Mouse (Mus musculus) adrenal gland, adult 8-10 months (tissue): ENCODE measurements around the gene Qpctl. TPM values are rescaled to one million over a fixed set of nuclear protein-coding genes. Genes with fewer than 3 reads are reported as not detected.

Experiments
- DNase-seq: peaks from one replicate; pipeline ENCODE4 v3.0.0; 2022
- total RNA-seq, 4 experiments: library from RNA; stranded (reverse); gene quantifications; 2 replicates each; pipeline ENCODE4 v1.2.4; 2022

Qpctl gene
- total RNA-seq, result 10 to 100 TPM; 18.0 to 24.0 (median 23.9) TPM

GRCm38 (mm10) chr7:19148875-19149541 lies at the start of gene Qpctl:
TSS of gene Qpctl (minus strand) at chr7:19149291.
- DNase-seq, result peak; percentile 99

DNA sequence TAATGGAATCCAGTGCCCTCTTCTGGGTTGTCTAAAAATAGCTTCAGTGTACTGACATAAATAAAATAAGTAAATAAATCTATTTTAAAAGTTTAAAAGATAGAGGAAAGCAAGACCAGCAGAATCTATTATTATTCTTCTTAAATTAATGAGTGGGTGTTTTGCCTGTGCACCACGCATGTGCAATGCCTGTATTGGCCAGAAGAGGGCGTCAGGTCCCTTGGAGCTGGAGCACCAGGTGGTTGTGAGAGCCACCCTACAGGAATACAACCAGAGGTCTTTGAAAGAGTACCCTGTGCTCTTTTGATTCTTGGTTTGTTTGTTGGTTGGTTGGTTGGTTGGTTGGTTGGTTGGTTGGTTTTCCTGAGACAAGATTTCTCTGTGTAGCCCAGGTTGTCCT lies 48.9 kb upstream of the Qpctl start:
- no peak for DNase-seq

DNA sequence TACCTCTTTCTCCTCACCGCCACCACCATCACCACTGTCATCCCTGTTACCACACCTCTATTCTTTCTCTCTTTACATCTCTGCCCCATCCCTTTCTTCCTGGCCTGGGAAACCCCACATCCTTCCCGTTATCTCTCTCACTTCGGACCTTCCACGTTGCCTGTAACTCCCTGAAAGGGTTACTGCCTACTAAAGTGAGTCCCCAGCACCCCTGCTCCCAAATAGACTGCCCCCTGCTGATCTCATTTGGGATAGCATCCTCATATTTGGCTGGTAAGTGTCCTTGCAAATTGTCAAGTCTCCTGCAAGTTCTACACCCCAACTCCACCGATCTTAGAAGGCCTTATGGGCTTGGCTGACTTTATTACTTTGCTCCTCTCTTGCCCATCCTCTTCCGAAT lies 47.6 kb upstream of the Qpctl start:
- no peak for DNase-seq

DNA sequence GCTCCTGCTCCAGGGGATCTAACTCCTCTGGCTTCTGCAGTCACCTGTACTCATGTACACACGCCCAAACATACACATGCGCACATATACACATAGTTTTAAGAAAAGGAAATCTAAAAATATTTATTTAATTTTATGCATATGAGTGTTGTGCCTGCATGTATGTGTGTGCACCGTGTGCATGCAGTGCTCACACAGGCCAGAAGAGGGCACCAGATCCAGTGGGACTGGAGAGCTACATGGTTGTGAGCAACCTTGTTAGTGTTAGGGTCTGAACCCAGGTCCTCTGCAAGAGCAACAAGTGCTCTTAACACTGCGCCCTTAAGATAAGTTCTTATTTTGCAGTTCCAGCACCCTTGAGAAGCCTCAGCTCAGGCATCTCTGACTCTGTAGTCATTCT lies 45.6 kb upstream of the Qpctl start:
- DNase-seq, result no peak

GRCm38 (mm10) chr7:19184758-19185157 lies 35.7 kb upstream of the Qpctl start:
- no peak for DNase-seq

- no peak for DNase-seq
Measured at GRCm38 (mm10) chr7:19184250-19184649, 35.2 kb upstream of the Qpctl start.

- DNase-seq, result no peak
Measured at GRCm38 (mm10) chr7:19180862-19181429, 31.9 kb upstream of the Qpctl start.

DNA sequence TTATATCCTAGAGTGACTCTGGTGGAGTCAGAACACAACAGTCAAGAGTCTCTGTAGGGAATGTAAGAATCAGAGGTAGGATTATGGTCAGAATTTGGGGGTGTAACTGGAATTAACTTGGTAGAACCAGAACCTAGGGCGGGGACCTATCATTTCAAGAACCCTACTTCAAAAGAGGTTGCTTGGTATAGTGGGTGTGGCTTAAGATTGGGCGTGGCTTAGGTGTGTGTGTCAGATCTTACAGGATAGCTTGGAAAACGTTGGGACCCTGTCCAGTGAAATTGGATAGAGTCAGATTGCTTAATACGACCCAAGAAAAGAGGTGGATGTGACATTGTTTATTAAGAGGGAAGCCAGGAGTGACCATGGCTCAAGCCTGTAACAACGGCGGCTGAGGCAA lies 30.8 kb upstream of the Qpctl start:
- no peak for DNase-seq

- DNase-seq, result peak; percentile 60
Measured at GRCm38 (mm10) chr7:19179173-19179572, 30.1 kb upstream of the Qpctl start.

GRCm38 (mm10) chr7:19178443-19179092 lies 29.5 kb upstream of the Qpctl start:
- no peak for DNase-seq

DNA sequence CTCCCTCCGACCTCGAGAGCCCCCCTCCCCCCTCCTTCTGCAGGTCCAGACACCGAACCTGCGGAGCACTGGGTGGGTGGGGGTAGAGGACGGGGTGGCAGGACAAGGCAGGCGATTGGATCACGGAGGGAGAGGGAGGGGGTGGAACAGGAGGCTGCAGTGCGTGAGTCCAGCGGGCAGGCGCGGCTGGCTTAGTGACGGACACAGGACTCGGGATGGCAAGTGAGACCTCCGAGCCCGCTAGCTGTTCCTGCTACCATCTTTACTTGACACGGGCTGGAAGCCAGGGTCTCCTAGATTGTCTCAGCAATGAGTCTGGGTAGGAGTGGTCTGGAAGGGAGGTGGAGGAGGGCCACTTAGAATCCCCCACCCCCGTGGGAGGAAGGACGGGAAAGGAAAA lies 28.9 kb upstream of the Qpctl start:
- DNase-seq, result no peak

GRCm38 (mm10) chr7:19177216-19177615 lies 28.1 kb upstream of the Qpctl start:
- DNase-seq, result no peak

GRCm38 (mm10) chr7:19176516-19176947 lies 27.4 kb upstream of the Qpctl start:
- no peak for DNase-seq

GRCm38 (mm10) chr7:19175708-19176515 lies 26.8 kb upstream of the Qpctl start, which contains the start of gene Eml2:
TSS of gene Eml2 (plus strand) at chr7:19176421.
- DNase-seq, result no peak

DNA sequence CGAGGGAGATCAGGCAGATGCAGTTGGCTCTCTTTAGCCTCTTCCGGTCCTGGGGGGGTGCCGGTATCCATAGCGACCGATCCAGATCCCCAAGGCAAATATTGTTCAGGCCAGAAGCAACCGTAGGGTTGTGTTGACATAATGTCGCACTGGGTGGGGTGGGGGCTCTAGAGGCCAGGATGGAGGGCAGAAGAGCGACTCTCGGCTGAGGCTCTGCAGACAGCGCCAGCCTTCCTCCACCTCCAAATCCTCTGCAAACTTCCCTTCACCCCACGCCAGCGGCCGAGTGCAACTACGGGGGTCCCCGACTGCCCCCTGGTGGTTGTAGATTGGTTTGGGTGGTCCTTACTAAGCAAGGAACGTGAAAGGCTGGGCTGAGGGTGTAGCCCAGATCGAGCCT lies 23.8 kb upstream of the Qpctl start:
- no peak for DNase-seq

DNA sequence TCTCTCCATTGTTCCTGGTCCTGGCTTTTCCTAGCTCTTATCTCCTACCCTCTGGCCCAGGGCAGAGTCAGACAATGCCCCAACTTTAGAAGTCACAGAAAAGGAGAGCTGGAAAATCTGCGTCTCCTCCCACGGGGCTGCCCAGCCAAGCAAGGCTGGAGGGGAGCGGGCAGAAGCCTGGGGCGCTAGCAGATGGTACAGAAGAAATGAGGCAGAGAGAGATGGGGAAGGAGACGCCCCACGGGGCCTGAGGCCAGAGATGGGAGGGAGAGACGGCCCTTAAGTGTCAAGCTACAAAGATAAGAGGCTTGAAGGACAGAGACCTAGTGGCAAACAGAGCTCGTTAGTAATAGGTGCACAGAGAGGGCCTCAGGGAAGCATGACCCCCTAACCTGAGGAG lies 22.7 kb upstream of the Qpctl start:
- no peak for DNase-seq

DNA sequence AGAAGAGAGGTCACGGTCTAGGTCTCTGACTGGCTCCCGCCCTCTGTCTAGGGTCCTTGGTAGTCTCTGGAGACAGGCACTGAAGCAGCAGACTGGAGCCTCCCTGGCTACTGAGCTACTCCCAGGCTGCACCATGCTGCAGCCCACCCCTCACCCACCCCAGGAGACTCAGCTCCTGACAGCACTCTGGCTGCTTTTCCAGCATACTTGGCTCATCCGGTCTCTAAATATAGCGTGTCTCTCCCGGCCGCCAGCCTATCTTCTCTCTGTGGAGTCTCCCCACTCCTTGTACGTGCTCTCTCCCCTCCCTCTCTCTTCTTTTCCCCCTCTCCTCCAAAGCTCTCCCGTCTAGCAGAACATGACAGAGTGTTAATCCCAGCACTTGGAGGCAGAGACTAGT lies 21.1 kb upstream of the Qpctl start:
- no peak for DNase-seq

GRCm38 (mm10) chr7:19169506-19169905 lies 20.4 kb upstream of the Qpctl start:
- DNase-seq, result no peak

DNA sequence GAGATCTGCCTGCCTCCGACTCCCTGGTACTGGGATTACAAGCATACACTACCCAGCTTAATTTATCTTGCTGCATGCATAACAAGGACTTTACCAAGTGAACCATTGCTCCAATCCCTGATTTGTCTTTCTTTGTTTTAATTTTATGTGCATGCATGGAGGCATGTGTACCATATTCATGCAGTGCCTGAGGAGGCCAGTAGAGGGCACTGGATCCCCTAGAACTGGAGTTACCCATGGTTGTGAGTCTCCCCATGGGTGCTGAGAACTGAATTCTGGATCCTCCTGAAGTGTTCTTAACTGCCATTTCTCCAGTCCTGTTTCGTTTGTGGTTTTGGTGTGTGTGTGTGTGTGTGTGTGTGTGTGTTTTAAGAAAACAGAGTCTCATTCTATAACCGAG lies 17.9 kb upstream of the Qpctl start:
- no peak for DNase-seq

- DNase-seq, result no peak
Measured at GRCm38 (mm10) chr7:19165656-19166423, 16.7 kb upstream of the Qpctl start, which contains the start of gene Gipr. TSS of gene Gipr (minus strand) at chr7:19166127.

DNA sequence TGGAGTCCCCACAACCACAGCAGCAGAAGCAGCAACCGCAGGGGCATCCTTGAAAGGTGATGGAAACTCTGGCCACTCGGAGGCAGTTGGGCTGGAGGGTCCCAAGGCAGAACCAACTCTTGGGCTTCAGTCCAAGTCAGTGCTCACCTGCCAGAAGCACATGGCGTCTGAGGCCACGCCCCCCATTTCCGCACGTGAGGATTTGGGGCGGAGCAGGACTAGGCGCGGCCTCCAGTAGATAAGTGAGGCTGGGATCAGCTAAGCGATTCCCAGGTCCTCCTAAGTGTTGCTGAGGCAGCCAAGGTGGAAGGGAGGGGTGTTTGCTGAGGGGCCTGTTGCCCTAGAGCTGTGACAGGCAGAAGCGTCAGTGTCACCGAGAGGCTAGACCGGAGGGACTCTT lies 15.9 kb upstream of the Qpctl start:
- no peak for DNase-seq

DNA sequence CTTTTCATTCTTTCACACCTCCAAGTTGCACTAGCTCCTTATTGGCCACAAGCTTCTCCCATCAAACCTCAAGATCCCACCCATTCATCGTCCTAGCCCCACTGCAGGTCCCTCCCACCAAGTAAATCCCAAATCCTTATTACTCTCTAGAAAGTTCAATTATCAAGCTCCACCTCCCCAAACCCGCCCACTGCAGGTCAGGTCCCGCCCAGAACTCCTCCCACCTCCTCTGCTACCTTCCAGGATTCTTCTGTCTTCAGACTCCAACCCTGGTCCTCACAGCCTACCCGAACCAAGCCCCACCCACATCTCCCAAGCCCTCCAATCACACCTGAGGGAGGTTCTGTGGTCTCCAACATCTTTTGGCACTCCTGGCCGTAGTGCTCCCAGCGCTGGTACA lies 15.1 kb upstream of the Qpctl start:
- no peak for DNase-seq
